Mouse (Mus musculus) heart, postnatal 0 days (tissue): Measurements from ENCODE around the gene Tmem126b.

Source experiments
- CTCF ChIP-seq: IDR thresholded peaks from 2 replicates; pipeline ENCODE4 v1.5.1; 2016; ENCODE audit warnings: antibody characterized with exemption, control low read depth, low read depth
- EP300 ChIP-seq: IDR thresholded peaks from 2 replicates; pipeline ENCODE4 v1.6.1; 2016; ENCODE audit warnings: antibody characterized with exemption, low read depth

DNA sequence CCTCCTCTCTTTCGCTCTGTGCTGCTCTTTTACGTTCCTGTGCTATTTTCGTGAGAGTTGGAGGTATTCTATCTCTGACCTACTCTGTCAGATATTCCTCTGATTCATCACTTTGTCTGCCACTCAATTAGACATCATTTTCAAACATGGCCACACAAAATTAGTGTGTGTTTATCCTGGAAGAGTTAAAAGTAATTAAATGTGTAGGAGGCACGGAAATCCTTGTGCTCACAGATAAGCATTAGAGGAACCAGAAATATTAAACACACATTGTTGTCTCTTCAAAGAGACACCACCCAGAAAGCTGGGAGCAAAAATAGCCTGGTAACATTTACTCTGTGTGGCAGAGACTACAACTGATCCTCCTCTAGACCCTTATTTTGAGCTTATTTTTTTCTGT is 35.8 kb downstream of the Tmem126b start:
- TF ChIP-seq CTCF, result no peak
- TF ChIP-seq EP300, result no peak
